Mouse (Mus musculus): Measurements from ENCODE around the gene Nipa1. TPM values are rescaled to one million over a fixed set of nuclear protein-coding genes. Genes with fewer than 3 reads are reported as not detected.

The Nipa1 gene
- 4.0 and 4.9 TPM in 2 replicates for polyA plus RNA-seq (2012)

DNA sequence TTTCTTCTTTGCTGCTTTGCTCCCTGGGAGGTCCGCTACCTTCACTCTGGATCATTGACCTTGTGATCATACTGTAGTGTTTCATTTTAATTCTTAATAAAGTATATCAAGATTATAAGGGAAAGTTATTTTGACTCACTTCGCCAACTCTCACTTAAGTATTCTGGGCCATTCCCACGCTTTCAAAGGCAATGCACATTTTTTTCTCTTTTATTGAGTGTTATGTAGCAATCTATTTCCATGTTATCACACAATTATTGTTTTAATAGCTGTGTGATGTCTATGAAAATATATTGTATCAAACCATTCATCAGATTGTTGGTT lies at the start of gene Nipa1:
Nipa1 (minus strand) TSS at position 25 of the 324 bp plus-strand sequence.
- TF ChIP-seq GATA1 (IDR thresholded peaks at IDR 0.05; ENCODE audit: low read length), result no peak

- no peak for TF ChIP-seq GATA1 (IDR thresholded peaks at IDR 0.05; ENCODE audit: low read length)
Observed at GRCm38 (mm10) chr7:56066634-56067033, 46.9 kb upstream of the Nipa1 start.

GRCm38 (mm10) chr7:56066136-56066535 lies 46.4 kb upstream of the Nipa1 start:
- no peak for TF ChIP-seq GATA1 (IDR thresholded peaks at IDR 0.05; ENCODE audit: low read length)

GRCm38 (mm10) chr7:56064876-56065275 lies 45.1 kb upstream of the Nipa1 start:
- TF ChIP-seq GATA1 (IDR thresholded peaks at IDR 0.05; ENCODE audit: low read length), result no peak

- no peak for TF ChIP-seq GATA1 (IDR thresholded peaks at IDR 0.05; ENCODE audit: low read length)
Observed at GRCm38 (mm10) chr7:56055338-56055737, 35.6 kb upstream of the Nipa1 start.

DNA sequence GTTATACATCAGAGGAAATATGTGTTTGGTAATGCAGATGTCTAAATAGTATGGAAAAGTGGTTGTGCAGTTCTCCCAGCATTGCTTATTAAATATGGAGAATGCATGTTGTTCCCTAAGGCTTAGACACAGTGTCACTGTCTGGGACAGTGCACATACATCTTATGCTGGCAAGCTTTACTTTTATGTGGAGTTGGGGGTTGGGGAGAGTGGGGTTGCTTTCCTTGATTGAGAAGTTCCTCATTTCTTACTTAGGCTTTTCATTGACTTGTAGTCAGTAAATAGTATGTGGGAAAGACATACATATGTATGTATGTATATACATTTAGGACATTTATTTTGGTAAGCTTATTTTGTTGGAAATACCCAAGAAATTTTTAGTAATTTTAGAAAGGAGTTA lies 33.2 kb upstream of the Nipa1 start:
- no peak for TF ChIP-seq GATA1 (IDR thresholded peaks at IDR 0.05; ENCODE audit: low read length)

GRCm38 (mm10) chr7:56050487-56050911 lies 30.7 kb upstream of the Nipa1 start:
- TF ChIP-seq GATA1 (IDR thresholded peaks at IDR 0.05; ENCODE audit: low read length), result no peak

GRCm38 (mm10) chr7:56049831-56050321 lies 30.1 kb upstream of the Nipa1 start, which contains the start of gene Herc2:
TSS of gene Herc2 (plus strand) at chr7:56050196.
- TF ChIP-seq GATA1 (IDR thresholded peaks at IDR 0.05; ENCODE audit: low read length), result no peak

GRCm38 (mm10) chr7:56047178-56047577 lies 27.4 kb upstream of the Nipa1 start:
- TF ChIP-seq GATA1 (IDR thresholded peaks at IDR 0.05; ENCODE audit: low read length), result no peak

DNA sequence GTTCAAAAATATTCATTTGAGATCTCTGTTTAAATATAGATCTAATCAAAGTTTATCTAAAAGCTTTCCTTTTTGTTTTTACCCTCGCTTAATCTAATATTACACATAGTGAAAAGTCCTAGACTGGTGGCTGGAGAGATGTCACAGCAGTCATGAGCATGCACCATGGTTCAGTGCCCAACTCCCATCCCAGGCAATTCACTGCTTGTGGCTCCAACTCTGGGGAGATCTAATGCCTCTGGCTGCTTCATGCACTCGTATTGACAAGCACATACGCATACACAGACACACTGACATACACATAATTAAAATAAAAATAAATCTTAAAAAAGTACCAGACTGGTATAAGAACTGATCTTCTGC lies 24.5 kb upstream of the Nipa1 start:
- TF ChIP-seq GATA1 (IDR thresholded peaks at IDR 0.05; ENCODE audit: low read length), result no peak

- TF ChIP-seq GATA1 (IDR thresholded peaks at IDR 0.05; ENCODE audit: low read length), result peak; percentile 69
Observed at GRCm38 (mm10) chr7:56043577-56044266, 24.0 kb upstream of the Nipa1 start.

- TF ChIP-seq GATA1 (IDR thresholded peaks at IDR 0.05; ENCODE audit: low read length), result no peak
Observed at GRCm38 (mm10) chr7:56042353-56042752, 22.6 kb upstream of the Nipa1 start.

- TF ChIP-seq GATA1 (IDR thresholded peaks at IDR 0.05; ENCODE audit: low read length), result no peak
Observed at GRCm38 (mm10) chr7:56023586-56023985, 3.8 kb upstream of the Nipa1 start.

DNA sequence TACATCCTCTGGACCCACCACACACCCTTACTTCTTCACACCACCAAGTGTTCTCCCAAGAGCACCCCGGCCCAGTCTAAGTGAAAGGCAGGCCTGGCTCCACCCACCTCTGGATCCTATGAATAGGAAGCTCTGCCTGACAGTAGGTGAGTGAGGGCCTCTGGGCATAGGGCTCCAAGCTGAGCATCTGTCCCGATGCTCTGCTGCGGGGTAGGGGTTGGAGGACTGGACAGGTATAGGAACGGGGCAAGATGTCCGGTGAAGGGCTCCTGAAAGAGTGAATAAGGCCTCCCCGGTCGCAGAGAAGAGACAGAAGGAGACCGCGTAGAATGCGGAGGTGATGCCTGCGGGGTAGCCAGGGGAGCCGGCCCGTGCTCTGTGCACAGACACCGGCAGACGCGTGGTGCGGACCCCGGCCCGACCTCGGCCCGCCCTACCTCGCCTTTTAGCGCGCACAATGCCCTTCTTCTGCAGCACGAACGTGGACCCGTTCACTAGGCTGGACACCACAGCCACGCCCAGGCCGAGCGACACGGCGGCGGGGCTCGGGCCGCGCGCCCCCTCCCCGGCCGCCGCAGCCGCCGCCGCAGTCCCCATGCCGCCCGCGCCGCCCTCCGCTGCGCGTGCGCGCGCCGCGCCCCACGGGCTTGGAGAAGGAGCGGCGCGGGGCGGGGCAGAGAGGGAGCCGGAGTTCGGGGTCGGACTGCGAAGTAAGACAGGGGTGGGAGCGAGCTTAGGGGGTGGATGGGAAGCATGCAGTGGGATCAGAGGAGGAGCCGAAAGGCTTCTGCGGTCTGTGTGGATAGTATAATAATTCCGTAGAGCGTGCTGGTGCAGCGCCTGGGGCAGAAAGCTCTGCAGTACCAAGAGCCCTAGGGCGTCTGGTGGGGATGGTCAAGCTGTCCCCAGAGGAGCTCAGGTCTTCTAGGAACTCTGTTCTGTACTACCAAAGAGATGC lies 503 bp downstream of the Nipa1 start:
- no peak for TF ChIP-seq GATA1 (IDR thresholded peaks at IDR 0.05; ENCODE audit: low read length)

DNA sequence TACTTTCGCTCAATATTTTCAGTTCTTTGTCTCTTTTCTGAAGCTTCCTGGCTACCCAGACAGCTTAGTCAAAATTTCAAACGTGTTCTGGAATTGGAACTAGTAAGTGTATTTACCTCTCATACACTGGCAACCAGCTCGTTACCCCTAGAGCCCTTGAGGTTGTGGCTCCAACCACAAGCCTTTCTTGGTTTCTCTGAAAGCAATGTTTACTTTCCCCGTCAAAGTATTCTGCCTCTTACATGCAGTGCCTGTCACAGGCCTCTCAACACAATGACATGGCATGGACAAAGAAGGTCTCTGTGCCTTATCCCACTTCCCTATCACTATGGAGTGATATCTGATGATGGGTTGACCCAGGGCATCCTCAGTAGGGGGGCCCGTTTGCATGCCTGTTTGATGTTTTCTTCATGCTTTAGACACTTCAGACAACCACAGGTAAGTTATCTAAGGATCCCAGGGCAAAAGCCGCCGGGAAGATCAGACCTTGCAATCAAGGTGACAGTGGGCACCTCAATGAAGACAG lies 1.2 kb downstream of the Nipa1 start:
- no peak for TF ChIP-seq GATA1 (IDR thresholded peaks at IDR 0.05; ENCODE audit: low read length)

GRCm38 (mm10) chr7:56017761-56018160 lies 2.0 kb downstream of the Nipa1 start:
- no peak for TF ChIP-seq GATA1 (IDR thresholded peaks at IDR 0.05; ENCODE audit: low read length)
